Mouse (Mus musculus): ENCODE data around the gene Hspa1l.
"Not testable (repeated sequence)": the region's sequence is repeated elsewhere in the genome, so short reads cannot be mapped to it uniquely, and the experiment has no call there.

DNA sequence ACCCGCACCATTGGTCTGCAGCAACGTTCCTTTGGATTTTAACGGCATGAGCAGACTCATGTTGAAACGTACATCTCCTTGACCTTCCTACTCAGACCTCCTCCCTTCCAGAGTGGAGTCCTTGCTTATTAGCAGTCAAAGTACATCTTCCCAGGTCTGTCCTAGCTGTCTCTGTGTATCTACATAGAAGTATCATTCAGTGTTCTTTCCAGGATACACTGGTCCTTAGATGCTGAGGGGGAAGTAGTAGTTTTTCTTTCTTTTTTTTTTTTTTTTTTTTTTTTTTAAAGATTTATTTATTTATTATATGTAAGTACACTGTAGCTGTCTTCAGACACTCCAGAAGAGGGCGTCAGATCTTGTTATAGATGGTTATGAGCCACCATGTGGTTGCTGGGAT, 33.4 kb downstream of the Hspa1l start:
- not testable (repeated sequence) for TF ChIP-seq POLR2A (IDR thresholded peaks at IDR 0.05; ENCODE audit: borderline replicate concordance, extremely low read depth, low read depth, low read length); CTCF (IDR thresholded peaks at IDR 0.05; ENCODE audit: insufficient read depth, low read length)
